Mouse (Mus musculus) ES-E14 (cell line): ENCODE measurements around the gene Lbp.

Experiments
- CHD2 ChIP-seq: IDR thresholded peaks from 2 replicates; pipeline ENCODE4 v1.6.1; 2014; ENCODE audit warnings: mild to moderate bottlenecking, low read depth, low read length, inconsistent platforms
- HCFC1 ChIP-seq: IDR thresholded peaks from 2 replicates; pipeline ENCODE4 v1.6.1; 2012; ENCODE audit warnings: low read length, inconsistent platforms, borderline replicate concordance; ENCODE audit not compliant: insufficient read depth
- MAFK ChIP-seq: IDR thresholded peaks from 2 replicates; pipeline ENCODE4 v1.6.1; 2014; ENCODE audit warnings: mild to moderate bottlenecking, low read depth, low read length, inconsistent platforms; ENCODE audit not compliant: insufficient read depth

GRCm38 (mm10) chr2:158337698-158338097 lies 31.4 kb downstream of the Lbp start:
- TF ChIP-seq CHD2 (no peak), MAFK (no peak), HCFC1 (no peak)
